Mouse (Mus musculus): Measurements from ENCODE around the gene Slc22a6. TPM values are rescaled to one million over a fixed set of nuclear protein-coding genes. Genes with fewer than 3 reads are reported as not detected.

Gene Slc22a6
- 0.70 and 0.87 TPM in 2 replicates for polyA plus RNA-seq (2016; fragmentation: Nextera tagmentation; extraction: Ambion mirVana)

DNA sequence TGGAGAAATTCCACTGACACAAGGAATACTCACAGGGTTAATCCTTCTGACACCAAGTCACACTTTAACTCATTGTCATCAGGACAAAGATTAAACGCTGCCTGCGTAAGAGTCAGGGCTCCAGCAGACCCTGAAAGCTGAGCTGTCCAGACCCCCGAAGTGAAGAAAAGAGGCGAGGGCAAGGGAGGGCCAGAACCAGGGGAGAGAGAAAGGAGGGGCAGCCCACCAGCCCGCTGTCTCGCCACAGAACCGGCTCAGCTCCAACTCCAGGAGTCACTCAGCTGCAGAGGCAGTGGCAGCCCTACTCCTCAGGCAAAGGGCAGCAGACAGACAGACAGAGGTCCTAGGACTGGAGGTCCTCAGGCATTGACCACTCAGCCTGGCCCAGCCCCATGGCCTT lies at the start of gene Slc22a6:
Slc22a6 (plus strand) TSS at position 136 of the 400 bp plus-strand sequence.
- Histone ChIP-seq H3K4me2 (no peak within 1 kb of the TSS), H3K36me3 (replicated peaks) (no peaks in the 10 kb centered on the region), H3K4me1 (no peaks in the 10 kb centered on the region), H3K9me3 (no peaks in the 10 kb centered on the region), H3K4me3 (replicated peaks) (no peak within 1 kb of the TSS), H3K27me3 (no peaks in the 10 kb centered on the region), H3K27ac (no peak within 1 kb of the TSS), H3K9ac (no peak within 1 kb of the TSS)
- ATAC-seq (ENCODE audit: low FRiP score): no peak
- 11% methylated on average over 7 of the region's 7 CpGs for WGBS

DNA sequence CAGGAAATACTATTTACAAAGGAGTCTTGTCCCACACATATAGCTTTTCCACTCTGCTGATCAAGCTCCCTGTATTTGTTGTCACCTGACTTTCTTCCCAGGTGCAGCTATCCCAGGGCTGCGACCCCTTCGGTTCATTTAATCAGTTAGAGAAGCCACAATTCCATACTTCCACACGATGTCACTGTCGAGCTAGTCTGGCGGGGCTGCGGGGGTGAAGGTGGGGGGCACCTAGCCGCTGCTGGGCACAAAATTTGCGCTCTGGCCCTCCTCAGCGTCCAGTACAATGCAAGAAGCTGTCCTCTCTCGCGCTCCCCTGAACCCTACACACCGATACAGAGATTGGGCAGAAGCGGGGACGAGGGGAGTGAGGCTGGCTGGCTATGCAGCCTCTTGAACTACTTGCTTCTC lies 48.4 kb upstream of the Slc22a6 start:
- Histone ChIP-seq H3K4me3 (replicated peaks) (peak overlapping the region; percentile 19), H3K4me1 (peaks cover 9% of the 10 kb centered on the region), H3K9ac (peak overlapping the region; percentile 30), H3K4me2 (peak overlapping the region; percentile 53), H3K27me3 (0 out of 2 replicates have a peak, but pooled peaks cover 4% of the 10 kb centered on the region), H3K36me3 (replicated peaks) (no peaks in the 10 kb centered on the region), H3K9me3 (no peaks in the 10 kb centered on the region), H3K27ac (no peak overlapping the region)
- 5% methylated on average over 14 of the region's 14 CpGs for WGBS
- ATAC-seq (ENCODE audit: low FRiP score): 0 out of 2 replicates have a peak, but pooled peaks have one; percentile 23

GRCm38 (mm10) chr19:8570341-8571040 lies 47.3 kb upstream of the Slc22a6 start:
- H3K36me3 ChIP-seq (replicated peaks): no peaks in the 10 kb centered on the region
- no peak overlapping the region for H3K4me2 ChIP-seq
- H3K27ac ChIP-seq: no peak overlapping the region
- H3K4me1 ChIP-seq: peaks cover 9% of the 10 kb centered on the region
- no peak overlapping the region for H3K9ac ChIP-seq
- WGBS: 73% methylated on average over 2 of the region's 2 CpGs
- H3K4me3 ChIP-seq (replicated peaks): no peak overlapping the region
- 0 out of 2 replicates have a peak, but pooled peaks cover 4% of the 10 kb centered on the region for H3K27me3 ChIP-seq
- no peak for ATAC-seq (ENCODE audit: low FRiP score)
- H3K9me3 ChIP-seq: no peaks in the 10 kb centered on the region

DNA sequence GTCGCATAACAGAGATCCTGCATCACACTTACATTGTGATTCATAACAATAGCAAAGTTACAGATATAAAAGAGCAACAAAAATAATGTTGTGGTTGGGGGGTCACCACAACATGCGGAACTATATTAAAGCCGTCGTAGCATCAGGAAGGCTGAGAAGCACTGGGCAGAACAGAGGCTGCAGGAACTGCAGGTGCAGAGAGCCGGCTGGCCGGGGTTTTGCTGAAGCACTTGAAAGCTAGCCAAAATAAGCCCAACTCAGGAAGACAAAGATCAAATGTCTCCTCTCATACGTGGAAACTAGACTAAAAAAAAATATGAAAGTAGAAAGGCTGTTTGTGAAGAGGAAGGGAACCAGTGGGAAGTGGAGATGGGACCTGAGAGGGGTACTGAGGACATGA lies 46.1 kb upstream of the Slc22a6 start:
- Histone ChIP-seq H3K27ac (no peak overlapping the region), H3K4me3 (replicated peaks) (no peak overlapping the region), H3K9ac (no peak overlapping the region), H3K36me3 (replicated peaks) (no peaks in the 10 kb centered on the region), H3K4me2 (no peak overlapping the region), H3K9me3 (no peaks in the 10 kb centered on the region), H3K4me1 (peaks cover 5% of the 10 kb centered on the region; the same call in 1 of the 2 replicates), H3K27me3 (0 out of 2 replicates have a peak, but pooled peaks cover 4% of the 10 kb centered on the region)
- no peak for ATAC-seq (ENCODE audit: low FRiP score)
- 70% methylated on average over 7 of the region's 7 CpGs for WGBS

DNA sequence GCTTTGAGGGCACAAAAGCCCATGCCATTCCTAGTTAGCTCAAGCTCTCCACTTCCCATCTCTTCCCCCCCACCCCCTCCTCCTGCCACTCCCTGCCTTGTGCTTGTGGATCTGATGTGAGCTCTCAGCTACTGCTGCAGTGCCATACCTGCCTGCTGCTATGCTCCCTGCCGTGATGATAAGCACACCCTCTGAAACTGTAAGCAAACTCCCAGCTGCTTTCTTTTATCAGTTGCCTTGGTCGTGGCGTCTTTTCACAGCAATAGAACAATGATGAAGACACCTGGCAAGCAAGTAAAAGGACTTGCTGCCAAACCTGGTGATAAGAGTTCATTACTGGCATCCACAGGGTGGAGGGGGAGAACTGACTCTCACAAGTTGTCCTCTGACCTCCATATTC lies 45.4 kb upstream of the Slc22a6 start:
- Histone ChIP-seq H3K4me1 (peaks cover 5% of the 10 kb centered on the region; the same call in 1 of the 2 replicates), H3K9ac (no peak overlapping the region), H3K27me3 (0 out of 2 replicates have a peak, but pooled peaks cover 4% of the 10 kb centered on the region), H3K4me3 (replicated peaks) (no peak overlapping the region), H3K27ac (no peak overlapping the region), H3K36me3 (replicated peaks) (no peaks in the 10 kb centered on the region), H3K4me2 (no peak overlapping the region), H3K9me3 (no peaks in the 10 kb centered on the region)
- ATAC-seq (ENCODE audit: low FRiP score): no peak
- 43% methylated on average over 3 of the region's 3 CpGs for WGBS

- H3K4me2 ChIP-seq: no peak overlapping the region
- ATAC-seq (ENCODE audit: low FRiP score): no peak
- H3K9ac ChIP-seq: no peak overlapping the region
- no peaks in the 10 kb centered on the region for H3K27me3 ChIP-seq
- no peaks in the 10 kb centered on the region for H3K36me3 ChIP-seq (replicated peaks)
- H3K4me3 ChIP-seq (replicated peaks): no peak overlapping the region
- WGBS: 94% methylated on average over 4 of the region's 4 CpGs
- no peak overlapping the region for H3K27ac ChIP-seq
- no peaks in the 10 kb centered on the region for H3K9me3 ChIP-seq
- H3K4me1 ChIP-seq: peaks cover 6% of the 10 kb centered on the region
Observed at GRCm38 (mm10) chr19:8577432-8577831, 40.4 kb upstream of the Slc22a6 start.

- no peak overlapping the region for H3K27ac ChIP-seq
- H3K9me3 ChIP-seq: no peaks in the 10 kb centered on the region
- no peaks in the 10 kb centered on the region for H3K36me3 ChIP-seq (replicated peaks)
- WGBS: 9% methylated on average over 24 of the region's 24 CpGs
- peaks cover 6% of the 10 kb centered on the region for H3K4me1 ChIP-seq
- ATAC-seq (ENCODE audit: low FRiP score): peak; percentile 74
- peak overlapping the region; percentile 40 for H3K9ac ChIP-seq
- H3K27me3 ChIP-seq: no peaks in the 10 kb centered on the region
- peak overlapping the region; percentile 62 for H3K4me2 ChIP-seq
- peak overlapping the region; percentile 31 for H3K4me3 ChIP-seq (replicated peaks)
Observed at GRCm38 (mm10) chr19:8578293-8578969, 39.4 kb upstream of the Slc22a6 start.

DNA sequence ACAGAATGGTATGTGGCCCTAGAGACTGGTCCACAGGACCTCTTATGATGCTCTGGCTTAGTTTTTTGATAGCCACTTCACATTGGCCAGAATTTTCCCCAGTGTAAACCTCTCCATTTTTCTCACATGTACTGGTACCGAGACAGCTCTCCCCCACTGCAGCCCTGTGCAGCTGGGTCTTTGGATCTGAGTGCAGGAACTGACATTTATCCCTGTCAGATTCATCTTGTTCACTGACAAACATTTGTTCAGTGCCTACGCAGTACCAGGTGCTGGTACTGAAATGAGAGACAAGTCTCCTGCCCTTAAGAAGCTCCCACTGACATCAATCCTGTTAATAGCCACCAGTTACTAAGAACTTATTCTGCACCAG lies 38.9 kb upstream of the Slc22a6 start:
- H3K9me3 ChIP-seq: no peaks in the 10 kb centered on the region
- no peak overlapping the region for H3K4me3 ChIP-seq (replicated peaks)
- no peak overlapping the region for H3K27ac ChIP-seq
- peak overlapping the region; percentile 62 for H3K4me2 ChIP-seq
- no peaks in the 10 kb centered on the region for H3K36me3 ChIP-seq (replicated peaks)
- H3K27me3 ChIP-seq: no peaks in the 10 kb centered on the region
- no peak overlapping the region for H3K9ac ChIP-seq
- ATAC-seq (ENCODE audit: low FRiP score): no peak
- 67% methylated on average over 2 of the region's 2 CpGs for WGBS
- H3K4me1 ChIP-seq: peaks cover 6% of the 10 kb centered on the region

GRCm38 (mm10) chr19:8585298-8585697 lies 32.5 kb upstream of the Slc22a6 start:
- no peaks in the 10 kb centered on the region for H3K27me3 ChIP-seq
- H3K4me1 ChIP-seq: no peaks in the 10 kb centered on the region
- H3K9ac ChIP-seq: no peak overlapping the region
- no peak for ATAC-seq (ENCODE audit: low FRiP score)
- H3K27ac ChIP-seq: no peak overlapping the region
- H3K9me3 ChIP-seq: no peaks in the 10 kb centered on the region
- no peak overlapping the region for H3K4me2 ChIP-seq
- H3K4me3 ChIP-seq (replicated peaks): no peak overlapping the region
- WGBS: 84% methylated on average over 3 of the region's 3 CpGs
- no peaks in the 10 kb centered on the region for H3K36me3 ChIP-seq (replicated peaks)

GRCm38 (mm10) chr19:8585899-8586298 lies 31.9 kb upstream of the Slc22a6 start:
- H3K4me2 ChIP-seq: no peak overlapping the region
- H3K4me1 ChIP-seq: no peaks in the 10 kb centered on the region
- H3K9me3 ChIP-seq: no peaks in the 10 kb centered on the region
- no peak overlapping the region for H3K4me3 ChIP-seq (replicated peaks)
- H3K27ac ChIP-seq: no peak overlapping the region
- no peaks in the 10 kb centered on the region for H3K36me3 ChIP-seq (replicated peaks)
- WGBS: 86% methylated on average over 2 of the region's 2 CpGs
- no peak for ATAC-seq (ENCODE audit: low FRiP score)
- no peak overlapping the region for H3K9ac ChIP-seq
- H3K27me3 ChIP-seq: no peaks in the 10 kb centered on the region

DNA sequence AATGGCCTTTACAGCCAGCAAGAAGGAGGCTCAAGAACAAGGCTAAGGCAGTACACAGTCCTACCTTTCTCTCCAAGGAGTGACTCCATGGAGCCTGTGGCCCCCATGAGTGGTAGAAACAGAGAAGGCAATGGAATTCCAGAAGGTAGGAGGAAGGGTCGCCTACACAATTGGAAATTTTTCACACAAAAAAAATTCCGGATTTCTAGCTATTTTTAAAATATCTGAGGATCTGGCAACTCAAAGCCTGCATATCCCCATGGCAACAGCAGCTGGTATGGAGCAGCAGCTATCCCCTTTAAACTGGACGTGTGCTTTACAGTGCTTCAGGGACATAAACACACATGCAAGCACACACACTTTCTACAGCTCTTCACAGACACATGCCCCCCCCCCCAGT lies 31.5 kb upstream of the Slc22a6 start:
- Histone ChIP-seq H3K4me1 (0 out of 2 replicates have a peak, but pooled peaks cover 2% of the 10 kb centered on the region), H3K36me3 (replicated peaks) (no peaks in the 10 kb centered on the region), H3K27me3 (no peaks in the 10 kb centered on the region), H3K4me3 (replicated peaks) (no peak overlapping the region), H3K4me2 (no peak overlapping the region), H3K27ac (no peak overlapping the region), H3K9me3 (no peaks in the 10 kb centered on the region), H3K9ac (no peak overlapping the region)
- WGBS: 66% methylated on average over 3 of the region's 3 CpGs
- no peak for ATAC-seq (ENCODE audit: low FRiP score)

GRCm38 (mm10) chr19:8587315-8587714 lies 30.5 kb upstream of the Slc22a6 start:
- Histone ChIP-seq H3K4me2 (no peak overlapping the region), H3K9ac (no peak overlapping the region), H3K27me3 (no peaks in the 10 kb centered on the region), H3K27ac (no peak overlapping the region), H3K36me3 (replicated peaks) (no peaks in the 10 kb centered on the region), H3K9me3 (no peaks in the 10 kb centered on the region), H3K4me3 (replicated peaks) (no peak overlapping the region), H3K4me1 (0 out of 2 replicates have a peak, but pooled peaks cover 2% of the 10 kb centered on the region)
- 70% methylated on average over 1 of the region's 1 CpGs for WGBS
- ATAC-seq (ENCODE audit: low FRiP score): no peak
